Mouse (Mus musculus) forebrain, embryonic 10.5 days (tissue): ENCODE measurements around the gene Als2cr12. TPM values are rescaled to one million over a fixed set of nuclear protein-coding genes. Genes with fewer than 3 reads are reported as not detected.
"Not testable (repeated sequence)": the region's sequence is repeated elsewhere in the genome, so short reads cannot be mapped to it uniquely, and the experiment has no call there.

Experiments used
- DNase-seq: peaks from one replicate; pipeline ENCODE4 v3.0.0-alpha.2; 2017; ENCODE audit warnings: low spot score; ENCODE audit errors: extremely low spot score
- H3K27ac ChIP-seq: fragments of 300-500 bp; sonication (generic); 2 replicates; pipeline ENCODE4 v1.5.1; 2016; ENCODE audit warnings: mild to moderate bottlenecking
- H3K27me3 ChIP-seq: fragments of 300-500 bp; sonication (generic); 2 replicates; pipeline ENCODE4 v1.6.1; 2016; ENCODE audit warnings: mild to moderate bottlenecking; ENCODE audit not compliant: poor library complexity, severe bottlenecking
- H3K36me3 ChIP-seq: fragments of 300-500 bp; sonication (generic); replicated peaks from 2 replicates; pipeline ENCODE4 v1.6.1; 2016; ENCODE audit warnings: mild to moderate bottlenecking, moderate library complexity
- H3K4me1 ChIP-seq: fragments of 300-500 bp; sonication (generic); 2 replicates; pipeline ENCODE4 v1.6.1; 2016
- H3K4me3 ChIP-seq: fragments of 300-500 bp; sonication (generic); 2 replicates; pipeline ENCODE4 v1.5.1; 2016; ENCODE audit warnings: mild to moderate bottlenecking, moderate library complexity
- H3K9me3 ChIP-seq: fragments of 300-500 bp; sonication (generic); 2 replicates; pipeline ENCODE4 v1.6.1; 2016; ENCODE audit warnings: mild to moderate bottlenecking, moderate library complexity
- WGBS: fragments of 180-500 bp; shearing (Covaris S2); methylation state at CpG from one replicate; pipeline ENCODE4 v1.1.7; 2016; 5-methylcytosine and 5-hydroxymethylcytosine counted together
- polyA plus RNA-seq: library from polyadenylated mRNA; unstranded; fragments of >200 nt; fragmentation: Nextera tagmentation; extraction: Ambion mirVana; gene quantifications from 2 replicates; pipeline ENCODE4 v1.2.1, GENCODE M21; 2016

The Als2cr12 gene
- not detected in 2 replicates for polyA plus RNA-seq

DNA sequence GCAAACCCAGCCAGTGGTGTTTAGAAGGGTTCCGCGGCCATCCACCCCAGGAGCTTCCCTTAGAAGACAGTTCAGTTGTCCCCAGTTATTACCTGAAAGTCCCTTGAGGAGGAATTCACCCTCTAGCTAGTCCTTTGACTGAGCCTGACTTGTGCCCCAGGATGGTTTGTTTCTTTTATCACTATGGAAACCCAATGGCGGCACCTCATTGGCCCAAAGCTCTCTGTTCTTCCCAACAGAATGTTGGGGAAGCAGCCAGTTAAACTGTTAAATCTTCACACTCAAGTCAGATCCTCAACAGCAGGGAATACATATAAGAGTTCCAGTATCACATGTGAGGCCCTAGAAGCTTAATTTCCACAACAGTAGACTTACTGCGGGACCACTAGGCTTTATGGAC lies at the start of gene Als2cr12:
TSS of gene Als2cr12 (minus strand) at position 180 of the 400 bp plus-strand sequence.
- DNase-seq, H3K4me1 ChIP-seq, H3K27me3 ChIP-seq, H3K36me3 ChIP-seq, H3K9me3 ChIP-seq, H3K4me3 ChIP-seq, H3K27ac ChIP-seq: not testable (repeated sequence)
- WGBS, result 83% methylated on average over 4 of the region's 4 CpGs

DNA sequence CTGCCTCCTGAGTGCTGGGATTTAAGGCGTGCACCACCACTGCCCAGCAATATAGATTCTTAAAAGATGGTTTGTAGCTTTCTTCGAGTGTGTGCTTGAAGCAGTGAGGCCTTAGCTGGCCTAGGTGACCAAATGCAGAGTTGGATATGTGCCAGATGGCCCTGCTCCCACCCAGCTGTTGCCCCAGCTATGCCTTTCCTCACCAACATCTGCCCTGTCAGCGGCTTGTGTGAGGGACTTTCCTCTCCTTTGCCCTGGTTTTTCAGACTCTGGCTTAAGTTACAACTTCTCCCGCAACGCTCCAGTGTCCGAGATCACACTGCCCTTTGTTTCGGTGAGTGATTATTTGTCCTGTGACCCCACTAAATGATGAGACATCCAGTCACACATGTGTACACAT lies 48.9 kb upstream of the Als2cr12 start:
- no peaks in the 10 kb centered on the region for H3K4me1 ChIP-seq
- H3K27me3 ChIP-seq, result no peaks in the 10 kb centered on the region
- H3K4me3 ChIP-seq, result no peak overlapping the region
- DNase-seq, result no peak
- no peaks in the 10 kb centered on the region for H3K9me3 ChIP-seq
- 93% methylated on average over 7 of the region's 7 CpGs for WGBS
- peaks cover 95% of the 10 kb centered on the region for H3K36me3 ChIP-seq
- H3K27ac ChIP-seq, result no peak overlapping the region

DNA sequence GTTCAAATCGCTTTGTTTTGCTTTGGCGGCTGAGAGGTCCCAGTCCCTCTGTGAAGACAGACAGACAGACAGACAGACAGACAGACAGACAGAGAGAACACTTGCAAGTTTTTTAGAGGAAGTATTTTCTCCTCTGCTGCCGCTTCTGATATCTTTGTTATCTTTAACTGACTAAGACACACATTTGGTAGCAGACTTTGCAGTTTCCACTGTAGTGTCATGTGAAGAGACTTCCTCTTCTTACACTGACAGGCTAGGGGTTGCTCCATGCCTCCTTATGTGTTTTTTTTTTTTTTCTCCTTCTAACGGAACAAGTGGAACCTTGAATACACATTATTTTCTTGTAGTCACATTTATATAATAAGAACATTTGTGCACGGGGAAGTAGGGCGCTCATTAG lies 47.5 kb upstream of the Als2cr12 start:
- Histone ChIP-seq H3K27me3 (no peaks in the 10 kb centered on the region), H3K4me3 (no peak overlapping the region), H3K27ac (no peak overlapping the region), H3K9me3 (no peaks in the 10 kb centered on the region), H3K36me3 (peaks cover 91% of the 10 kb centered on the region), H3K4me1 (no peaks in the 10 kb centered on the region)
- WGBS, result 90% methylated on average over 6 of the region's 6 CpGs
- DNase-seq, result no peak

DNA sequence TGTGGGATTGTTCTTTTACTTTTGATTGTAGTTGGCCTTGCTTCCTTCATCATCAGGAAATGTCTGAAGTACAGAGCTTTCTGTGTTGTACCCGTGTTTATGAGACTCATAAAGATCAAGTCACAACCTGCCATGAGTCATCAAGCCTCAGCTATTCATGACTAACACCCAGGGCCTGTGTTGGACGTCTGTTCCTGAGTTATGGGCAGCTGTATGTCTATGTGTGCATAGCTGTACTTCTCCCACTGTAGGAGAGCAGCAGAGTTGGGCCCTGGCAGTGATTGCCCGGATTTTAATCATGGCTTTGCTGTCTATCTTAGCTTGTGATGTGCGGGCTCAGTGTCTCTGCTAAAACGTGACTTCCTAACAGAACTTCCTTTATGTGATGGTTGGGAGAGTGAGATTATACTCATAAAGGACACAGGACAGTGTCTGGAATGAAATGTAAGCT lies 46.8 kb upstream of the Als2cr12 start:
- no peak for DNase-seq
- 87% methylated on average over 5 of the region's 5 CpGs for WGBS
- Histone ChIP-seq H3K4me1 (no peaks in the 10 kb centered on the region), H3K27me3 (no peaks in the 10 kb centered on the region), H3K36me3 (peaks cover 89% of the 10 kb centered on the region), H3K4me3 (no peak overlapping the region), H3K9me3 (no peaks in the 10 kb centered on the region), H3K27ac (no peak overlapping the region)

DNA sequence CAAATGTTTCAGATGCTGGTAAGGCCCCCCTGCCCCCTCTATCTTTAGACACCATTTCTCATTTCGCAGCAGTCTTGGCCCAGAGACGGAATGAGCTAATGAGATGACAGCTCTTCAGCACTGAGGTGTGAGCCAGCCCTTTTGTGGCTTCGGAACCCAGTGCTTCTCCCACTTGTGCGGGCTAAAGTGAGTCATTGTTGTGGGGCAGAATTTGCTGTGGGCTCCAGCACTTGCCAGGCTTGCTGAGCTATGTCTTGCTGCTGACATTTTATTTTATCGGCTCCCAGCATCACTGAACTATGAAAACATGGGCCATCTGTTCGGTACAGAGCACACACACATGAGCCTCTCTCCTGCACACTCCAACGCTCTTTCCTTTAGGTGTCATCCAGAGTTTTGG lies 43.7 kb upstream of the Als2cr12 start:
- no peak overlapping the region for H3K4me3 ChIP-seq
- no peaks in the 10 kb centered on the region for H3K27me3 ChIP-seq
- no peak for DNase-seq
- H3K4me1 ChIP-seq, result no peaks in the 10 kb centered on the region
- no peaks in the 10 kb centered on the region for H3K9me3 ChIP-seq
- WGBS, result 90% methylated on average over 7 of the region's 7 CpGs
- H3K27ac ChIP-seq, result no peak overlapping the region
- peaks cover 91% of the 10 kb centered on the region for H3K36me3 ChIP-seq

DNA sequence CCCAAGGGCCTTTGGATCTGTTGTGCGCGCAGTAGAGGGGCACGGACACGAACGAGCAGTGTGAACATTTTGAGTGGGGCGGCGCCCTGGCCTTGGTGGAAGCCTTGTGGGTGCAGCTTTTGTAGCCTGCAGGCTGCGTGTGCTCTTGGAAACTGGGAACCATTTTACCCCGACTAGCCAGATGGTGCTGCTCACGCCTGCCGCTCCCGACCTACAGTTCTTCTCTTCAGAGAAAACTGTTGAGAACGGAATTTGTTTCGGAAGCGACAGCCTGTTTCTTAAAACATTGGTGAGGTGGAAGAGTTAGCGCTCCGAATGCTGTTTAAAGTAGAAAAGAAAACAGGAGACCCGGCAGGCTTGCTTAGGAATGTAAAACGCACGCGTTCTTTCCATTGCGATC lies 41.2 kb upstream of the Als2cr12 start:
- Histone ChIP-seq H3K4me3 (no peak overlapping the region), H3K9me3 (no peaks in the 10 kb centered on the region), H3K27ac (no peak overlapping the region), H3K36me3 (peaks cover 80% of the 10 kb centered on the region), H3K4me1 (no peaks in the 10 kb centered on the region), H3K27me3 (no peaks in the 10 kb centered on the region)
- no peak for DNase-seq
- 96% methylated on average over 22 of the region's 22 CpGs for WGBS

DNA sequence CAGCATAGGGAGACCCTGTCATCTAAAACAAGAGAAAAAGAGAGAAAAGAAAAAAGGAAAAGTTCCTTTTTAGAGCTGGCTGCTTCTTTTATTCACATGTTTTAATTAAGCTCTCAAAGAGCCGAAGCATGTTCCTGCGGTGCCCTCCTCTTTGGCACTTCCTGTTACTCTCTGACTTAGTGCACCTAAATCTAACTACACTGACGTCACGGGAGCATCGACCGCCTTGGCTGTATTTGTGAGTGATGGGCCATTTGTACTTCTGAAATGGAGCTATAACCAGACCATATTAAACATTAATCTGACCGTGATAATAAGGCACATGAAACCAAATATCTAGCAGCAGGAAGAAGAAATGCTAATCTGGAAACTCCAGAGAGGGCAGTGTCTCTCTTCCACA lies 40.2 kb upstream of the Als2cr12 start:
- H3K27me3 ChIP-seq, result no peaks in the 10 kb centered on the region
- 95% methylated on average over 7 of the region's 7 CpGs for WGBS
- DNase-seq, result no peak
- no peaks in the 10 kb centered on the region for H3K4me1 ChIP-seq
- peaks cover 78% of the 10 kb centered on the region for H3K36me3 ChIP-seq
- H3K9me3 ChIP-seq, result no peaks in the 10 kb centered on the region
- no peak overlapping the region for H3K27ac ChIP-seq
- H3K4me3 ChIP-seq, result no peak overlapping the region

DNA sequence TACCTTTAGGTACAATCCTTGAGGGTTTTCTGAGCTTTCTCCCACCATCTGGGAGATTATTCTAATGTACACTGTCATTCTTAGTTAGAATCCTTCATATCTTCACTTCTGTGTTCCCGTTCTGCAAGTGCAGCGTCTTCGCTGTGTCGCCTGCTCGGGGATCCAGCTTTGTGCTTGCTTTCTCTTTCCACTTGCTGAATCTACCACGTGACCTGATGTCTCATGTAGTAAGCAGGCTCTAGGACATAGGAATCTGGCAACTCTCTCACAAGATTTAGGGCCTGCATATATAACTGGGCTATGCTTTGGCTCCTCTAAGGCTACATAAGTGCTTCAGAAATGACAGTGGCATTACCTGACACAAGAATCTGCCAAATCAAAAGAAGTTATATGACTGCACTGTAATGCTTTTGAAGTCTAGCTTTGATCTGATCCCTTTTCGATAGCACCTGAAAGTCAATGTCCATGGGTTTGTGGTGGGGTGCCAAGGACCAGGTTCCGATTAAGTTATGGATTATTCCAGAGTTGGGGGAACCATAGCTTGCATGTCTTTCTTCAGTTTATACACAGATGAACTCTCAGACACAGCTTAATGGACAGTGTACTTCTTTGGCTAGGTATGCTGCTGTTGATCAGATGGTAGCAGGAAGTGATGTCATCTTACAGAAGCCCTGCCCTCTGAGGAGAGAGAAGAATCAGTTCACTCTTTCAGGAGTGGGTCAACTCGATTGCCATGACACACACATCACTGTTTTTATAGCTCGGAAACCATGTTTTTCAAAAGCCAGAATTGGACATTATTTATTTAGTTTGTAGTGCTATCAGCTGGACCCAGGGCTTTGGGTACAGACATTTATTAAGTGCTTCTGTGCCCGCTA lies 38.5 kb upstream of the Als2cr12 start:
- Histone ChIP-seq H3K4me3 (no peak overlapping the region), H3K36me3 (peaks cover 75% of the 10 kb centered on the region), H3K9me3 (no peaks in the 10 kb centered on the region), H3K27me3 (no peaks in the 10 kb centered on the region), H3K27ac (no peak overlapping the region), H3K4me1 (no peaks in the 10 kb centered on the region)
- no peak for DNase-seq
- WGBS, result 94% methylated on average over 11 of the region's 11 CpGs

DNA sequence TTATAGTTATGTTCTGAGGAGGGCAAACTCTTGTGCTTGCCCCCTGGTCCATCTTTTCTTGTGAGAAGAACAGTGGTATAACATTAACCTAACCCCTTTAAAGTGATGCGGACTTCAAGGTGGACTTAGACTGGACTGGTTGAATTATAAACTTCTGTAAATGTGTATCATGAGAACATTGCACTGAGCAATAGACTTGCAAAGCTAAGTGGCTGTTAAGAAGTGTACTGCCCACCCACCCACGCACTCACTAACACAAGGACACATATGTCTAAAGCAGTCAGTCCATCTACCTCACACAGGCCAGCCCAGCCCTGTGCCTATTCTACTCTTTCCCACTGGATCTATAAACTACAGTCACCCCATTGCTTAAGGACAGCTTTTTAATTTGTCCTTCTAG lies 37.8 kb upstream of the Als2cr12 start:
- 96% methylated on average over 2 of the region's 2 CpGs for WGBS
- H3K9me3 ChIP-seq, result no peaks in the 10 kb centered on the region
- no peaks in the 10 kb centered on the region for H3K27me3 ChIP-seq
- H3K4me1 ChIP-seq, result no peaks in the 10 kb centered on the region
- H3K36me3 ChIP-seq, result peaks cover 77% of the 10 kb centered on the region
- H3K27ac ChIP-seq, result no peak overlapping the region
- no peak for DNase-seq
- H3K4me3 ChIP-seq, result no peak overlapping the region

DNA sequence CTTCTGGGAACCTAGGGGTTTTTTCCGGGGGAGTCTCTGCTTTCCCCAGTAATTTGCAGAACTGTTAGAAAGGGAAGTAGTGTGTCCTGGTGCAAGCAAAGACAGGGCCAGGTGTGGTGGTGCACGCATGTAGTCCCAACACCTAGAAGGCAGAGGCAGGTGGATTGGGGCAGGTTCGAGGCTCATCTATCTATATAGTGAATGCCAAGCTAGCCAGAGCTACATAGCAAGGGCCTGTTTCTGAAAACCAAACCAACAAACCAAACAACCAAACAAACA lies 32.7 kb upstream of the Als2cr12 start:
- Histone ChIP-seq H3K27me3 (no peaks in the 10 kb centered on the region), H3K27ac (no peak overlapping the region), H3K4me3 (no peak overlapping the region), H3K36me3 (peaks cover 56% of the 10 kb centered on the region), H3K9me3 (no peaks in the 10 kb centered on the region), H3K4me1 (peaks cover 10% of the 10 kb centered on the region)
- no peak for DNase-seq
- 92% methylated on average over 3 of the region's 3 CpGs for WGBS

DNA sequence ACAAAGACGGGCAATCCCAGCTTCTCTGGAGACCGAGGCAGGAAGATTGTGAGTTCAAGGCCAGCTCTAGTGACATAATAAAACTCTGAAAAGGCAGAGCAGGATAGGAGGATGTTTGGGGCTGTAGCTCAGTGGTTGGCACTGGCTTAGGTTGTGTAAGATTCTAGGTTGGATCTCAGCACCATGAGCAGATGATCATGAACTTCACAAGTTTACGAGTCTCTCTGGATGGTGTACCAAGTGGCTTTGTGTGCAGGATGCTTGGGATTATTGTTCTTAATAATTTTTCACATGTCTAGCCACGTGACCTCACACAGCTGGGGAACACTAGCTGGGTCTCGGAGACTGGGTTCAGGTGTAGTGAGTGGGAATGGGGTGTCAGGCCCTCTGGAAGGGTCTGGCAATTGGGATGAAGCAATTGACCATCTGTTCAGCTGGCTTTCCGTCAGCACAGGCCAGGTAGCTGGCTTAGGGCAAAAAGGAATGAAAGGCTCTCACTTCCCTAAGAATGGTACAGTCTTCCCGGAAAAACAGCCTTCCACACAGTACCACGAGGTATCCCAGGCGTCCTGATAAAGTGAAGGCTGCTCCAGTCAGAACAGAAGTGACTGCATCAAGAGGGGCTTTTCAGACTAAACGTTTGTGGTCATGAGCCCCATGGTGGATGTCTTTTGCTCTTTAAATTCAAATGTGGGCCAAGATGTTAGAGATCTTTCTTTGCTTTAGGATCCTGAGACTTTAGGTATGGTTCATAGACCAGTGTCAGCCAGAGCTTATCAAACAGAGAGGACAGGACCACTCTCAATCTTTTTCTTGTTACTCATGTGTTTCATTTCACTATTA lies 32.2 kb upstream of the Als2cr12 start:
- Histone ChIP-seq H3K4me1 (peaks cover 15% of the 10 kb centered on the region), H3K36me3 (peaks cover 51% of the 10 kb centered on the region), H3K27me3 (no peaks in the 10 kb centered on the region), H3K4me3 (no peak overlapping the region), H3K9me3 (no peaks in the 10 kb centered on the region), H3K27ac (no peak overlapping the region)
- DNase-seq, result no peak
- 91% methylated on average over 10 of the region's 10 CpGs for WGBS

DNA sequence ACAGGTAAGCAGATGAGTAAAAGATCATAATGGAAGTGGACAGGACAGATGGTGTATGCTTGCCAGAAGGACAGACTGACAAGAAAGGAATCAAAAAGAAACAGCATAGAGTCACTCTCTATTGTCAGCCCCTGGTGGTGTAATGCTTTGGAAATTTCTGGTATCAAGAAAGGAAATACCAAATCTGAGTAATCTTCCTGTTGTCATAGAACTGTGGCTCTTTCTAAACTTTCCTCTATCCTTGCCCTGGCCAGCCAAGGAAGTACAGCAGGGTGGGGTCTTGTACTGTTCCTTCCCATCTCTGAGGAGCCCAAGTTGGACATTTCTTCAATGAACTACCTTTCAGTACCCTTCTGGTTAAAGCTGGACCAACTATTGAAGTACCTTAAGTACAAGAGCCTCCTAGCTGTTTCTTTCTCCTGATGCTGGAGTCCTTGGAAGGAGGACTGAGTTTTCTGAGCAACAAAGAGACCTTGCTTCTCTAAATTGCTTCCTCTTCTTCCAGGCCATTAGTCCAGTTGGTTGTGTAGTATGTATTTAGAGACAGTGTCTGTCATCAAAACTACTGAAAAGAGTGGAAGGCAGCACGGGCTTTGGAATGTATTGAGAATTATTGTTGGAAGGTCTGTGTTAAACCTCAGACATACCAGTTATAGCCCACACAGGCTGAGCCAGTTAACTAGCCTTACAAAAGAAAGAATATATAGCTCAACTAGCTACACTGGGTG lies 31.4 kb upstream of the Als2cr12 start:
- 88% methylated on average over 1 of the region's 1 CpGs for WGBS

More for the DNA sequence above, 31.4 kb upstream of the Als2cr12 start:
- no peaks in the 10 kb centered on the region for H3K9me3 ChIP-seq
- no peak overlapping the region for H3K27ac ChIP-seq
- H3K4me1 ChIP-seq, result peaks cover 15% of the 10 kb centered on the region
- DNase-seq, result no peak
- H3K4me3 ChIP-seq, result no peak overlapping the region
- no peaks in the 10 kb centered on the region for H3K27me3 ChIP-seq
- H3K36me3 ChIP-seq, result peaks cover 56% of the 10 kb centered on the region
